Comparison of ENCODE assay signal across 23 mouse cellular contexts in the genomic region with DNA sequence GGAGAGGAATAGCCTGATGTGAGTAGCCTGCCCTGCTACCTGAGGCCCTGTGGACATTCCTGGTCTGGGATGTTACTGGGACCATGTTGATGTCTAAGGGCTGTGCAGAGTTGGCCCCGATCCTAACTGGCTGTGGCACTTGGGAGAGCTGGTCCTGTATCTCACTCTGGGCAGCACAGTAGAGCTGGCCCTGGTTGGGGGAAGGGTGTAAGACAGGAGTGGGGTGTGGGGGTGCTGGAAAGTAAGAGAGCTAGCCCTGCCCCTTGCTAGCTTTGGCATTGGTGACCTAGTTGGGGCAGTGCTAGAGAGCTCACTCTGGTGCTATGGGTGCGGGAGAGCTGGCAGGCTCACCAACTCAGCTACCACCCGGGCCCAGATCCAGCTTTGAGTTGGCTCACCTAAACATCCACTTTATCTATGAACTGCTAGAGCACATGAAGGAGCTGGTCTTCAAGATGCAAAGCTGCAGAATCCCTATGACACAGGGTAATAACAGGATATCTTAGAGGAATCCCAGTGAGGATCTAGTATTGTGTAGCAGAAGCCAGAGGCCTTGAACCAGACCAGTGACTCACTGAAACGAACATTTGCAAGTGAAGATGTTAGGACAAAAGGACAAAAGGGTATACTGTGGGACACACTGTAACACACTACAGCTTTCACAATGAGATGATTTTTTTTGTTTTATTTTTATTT. TPM values are rescaled to one million over a fixed set of nuclear protein-coding genes. Genes with fewer than 3 reads are reported as not detected.
DNase-seq lines count a peak whose midpoint lies in the region; ATAC-seq lines count a peak whose summit lies in the region.
"Had no signal": no experiment of that assay in that cellular context is flagged by ENCODE, and none has a peak within 500 bp of the region (broad histone marks: within the 10 kb centered on the region; RNA-seq: fewer than 3 reads in every experiment).

No protein-coding gene starts in this region.

- H3K9me3 ChIP-seq in forebrain, embryonic 10.5 days: peaks cover 3% of the 10 kb centered on the region; the same call in 1 of the 2 replicates
- no peaks in the 10 kb centered on the region for H3K9me3 ChIP-seq in forebrain, embryonic 13.5 days (replicated peaks)
- H3K9me3 ChIP-seq in midbrain, embryonic 10.5 days (replicated peaks): 0 out of 2 replicates have a peak, but pooled peaks cover 3% of the 10 kb centered on the region
- H3K9me3 ChIP-seq in midbrain, embryonic 15.5 days: no peaks in the 10 kb centered on the region
- H3K9me3 ChIP-seq: hindbrain, embryonic 15.5 days; limb, embryonic 10.5 days had no signal

- no peak for ATAC-seq in forebrain, embryonic 13.5 days
- no peak for ATAC-seq in midbrain, embryonic 15.5 days (replicated peaks)
- ATAC-seq in granulocyte monocyte progenitor cell, adult 5-6 weeks (replicated peaks; ENCODE audit: poor library complexity, severe bottlenecking): no peak
- ATAC-seq: intestine, postnatal 0 days had no signal

- no peak overlapping the region for H3K4me2 ChIP-seq in forebrain, embryonic 13.5 days
- no peak overlapping the region for H3K4me2 ChIP-seq in midbrain, embryonic 15.5 days
- H3K4me2 ChIP-seq: hindbrain, embryonic 15.5 days; liver, embryonic 11.5 days had no signal

- peak; percentile 51 for DNase-seq in adrenal gland, adult 2 months
- no peak for DNase-seq in adrenal gland, adult 18-20 months (ENCODE audit: low spot score in 2 of 2)
- DNase-seq in forebrain, embryonic 10.5 days (ENCODE audit: extremely low spot score, low spot score): peak; percentile 10
- peak; percentile 9 for DNase-seq in midbrain, embryonic 10.5 days (ENCODE audit: low spot score)
- DNase-seq in cerebellum, postnatal 36 days: peak; percentile 64
- DNase-seq: adrenal gland, postnatal 10 days; gastrocnemius, postnatal 10 days; kidney, postnatal 10 days; lung, adult 2 months; retina, postnatal 1 day; right cerebral cortex, postnatal 4 days; thymus, adult 18-20 months had no signal

- WGBS in forebrain, embryonic 10.5 days: 91% methylated on average over 4 of the region's 4 CpGs
- WGBS in forebrain, embryonic 13.5 days: 94% methylated on average over 4 of the region's 4 CpGs
- WGBS in midbrain, embryonic 10.5 days: 94% methylated on average over 4 of the region's 4 CpGs
- 95% methylated on average over 4 of the region's 4 CpGs for WGBS in midbrain, embryonic 15.5 days

- peaks cover 7% of the 10 kb centered on the region; the same call in 1 of the 2 replicates for H3K4me1 ChIP-seq in forebrain, embryonic 10.5 days
- H3K4me1 ChIP-seq in forebrain, embryonic 13.5 days: peaks cover 11% of the 10 kb centered on the region
- H3K4me1 ChIP-seq in midbrain, embryonic 10.5 days: peaks cover 8% of the 10 kb centered on the region; the same call in 1 of the 2 replicates
- peaks cover 8% of the 10 kb centered on the region for H3K4me1 ChIP-seq in midbrain, embryonic 15.5 days
- H3K4me1 ChIP-seq: limb, embryonic 10.5 days had no signal

- peaks cover 24% of the 10 kb centered on the region for H3K36me3 ChIP-seq in forebrain, embryonic 10.5 days (replicated peaks)
- peaks cover 12% of the 10 kb centered on the region for H3K36me3 ChIP-seq in forebrain, embryonic 13.5 days (ENCODE audit: poor library complexity, severe bottlenecking)
- H3K36me3 ChIP-seq in midbrain, embryonic 10.5 days: peaks cover 20% of the 10 kb centered on the region
- no peaks in the 10 kb centered on the region for H3K36me3 ChIP-seq in midbrain, embryonic 15.5 days (replicated peaks)
- H3K36me3 ChIP-seq: hindbrain, embryonic 15.5 days had no signal

- H3K9ac ChIP-seq in forebrain, embryonic 13.5 days: no peak overlapping the region
- no peak overlapping the region for H3K9ac ChIP-seq in midbrain, embryonic 15.5 days
- H3K9ac ChIP-seq: hindbrain, embryonic 15.5 days had no signal

- no peaks in the 10 kb centered on the region for H3K27me3 ChIP-seq in forebrain, embryonic 10.5 days (ENCODE audit: poor library complexity, severe bottlenecking)
- no peaks in the 10 kb centered on the region for H3K27me3 ChIP-seq in forebrain, embryonic 13.5 days
- no peaks in the 10 kb centered on the region for H3K27me3 ChIP-seq in midbrain, embryonic 10.5 days (ENCODE audit: low read depth, poor library complexity, severe bottlenecking)
- no peaks in the 10 kb centered on the region for H3K27me3 ChIP-seq in midbrain, embryonic 15.5 days (replicated peaks)
- H3K27me3 ChIP-seq: hindbrain, embryonic 15.5 days had no signal

- no peak overlapping the region for H3K4me3 ChIP-seq in forebrain, embryonic 10.5 days
- no peak overlapping the region for H3K4me3 ChIP-seq in forebrain, embryonic 13.5 days
- no peak overlapping the region for H3K4me3 ChIP-seq in midbrain, embryonic 10.5 days
- H3K4me3 ChIP-seq in midbrain, embryonic 15.5 days: no peak overlapping the region
- H3K4me3 ChIP-seq: hindbrain, embryonic 15.5 days; layer of hippocampus, adult 2 months; left cerebral cortex, adult 2 months; limb, embryonic 10.5 days had no signal

- H3K27ac ChIP-seq in forebrain, embryonic 10.5 days: no peak overlapping the region
- H3K27ac ChIP-seq in forebrain, embryonic 13.5 days: no peak overlapping the region
- H3K27ac ChIP-seq in midbrain, embryonic 10.5 days (replicated peaks): no peak overlapping the region
- H3K27ac ChIP-seq in midbrain, embryonic 15.5 days: no peak overlapping the region
- H3K27ac ChIP-seq: hindbrain, embryonic 15.5 days; layer of hippocampus, adult 2 months; left cerebral cortex, adult 2 months; limb, embryonic 10.5 days had no signal

RNA-seq across cellular contexts. Expression of gene Asrgl1, which starts 6.8 kb away (rescaled TPM):
- total RNA-seq in adrenal gland, adult 2 months (2021): 10 to 100 TPM; 10.3 to 12.7 TPM
- 1.2 and 2.0 TPM in 2 replicates for polyA plus RNA-seq in adrenal gland, adult 2 months (2012; rRNA removed)
- total RNA-seq in adrenal gland, adult 18-20 months (2021): 10 to 100 TPM; 11.8 to 14.1 TPM
- 17.8 and 25.5 TPM in 2 replicates for polyA plus RNA-seq in forebrain, embryonic 10.5 days (2016; fragmentation: Nextera tagmentation; extraction: Ambion mirVana)
- polyA plus RNA-seq in forebrain, embryonic 13.5 days (2015; fragmentation: Nextera tagmentation; extraction: Ambion mirVana): 28.7 and 29.4 TPM in 2 replicates
- 14.8 and 16.8 TPM in 2 replicates for polyA plus RNA-seq in midbrain, embryonic 10.5 days (2016; fragmentation: Nextera tagmentation; extraction: Ambion mirVana)
- 20.3 and 24.1 TPM in 2 replicates for polyA plus RNA-seq in midbrain, embryonic 15.5 days (2015; fragmentation: Nextera tagmentation; extraction: Ambion mirVana)
- total RNA-seq in granulocyte monocyte progenitor cell, adult 5-6 weeks (2014; fragmentation: Nextera tagmentation): 22.0 and 32.6 TPM in 2 replicates
- total RNA-seq in granulocyte monocyte progenitor cell, adult 5-6 weeks (2017): 26.9 and 30.5 TPM in 2 replicates

RNA-seq across cellular contexts. Expression of gene Scgb1a1, which starts 40.9 kb away (rescaled TPM):
- total RNA-seq in adrenal gland, adult 2 months (2021): not detected
- 4.5 TPM in 1 of 2 replicates, not detected in the other for polyA plus RNA-seq in adrenal gland, adult 2 months (2012; rRNA removed)
- total RNA-seq in adrenal gland, adult 18-20 months (2021): not detected
- polyA plus RNA-seq in forebrain, embryonic 10.5 days (2016; fragmentation: Nextera tagmentation; extraction: Ambion mirVana): not detected in 2 replicates
- polyA plus RNA-seq in forebrain, embryonic 13.5 days (2015; fragmentation: Nextera tagmentation; extraction: Ambion mirVana): not detected in 2 replicates
- not detected in 2 replicates for polyA plus RNA-seq in midbrain, embryonic 10.5 days (2016; fragmentation: Nextera tagmentation; extraction: Ambion mirVana)
- polyA plus RNA-seq in midbrain, embryonic 15.5 days (2015; fragmentation: Nextera tagmentation; extraction: Ambion mirVana): not detected in 2 replicates
- total RNA-seq in granulocyte monocyte progenitor cell, adult 5-6 weeks (2014; fragmentation: Nextera tagmentation): not detected in 2 replicates
- not detected in 2 replicates for total RNA-seq in granulocyte monocyte progenitor cell, adult 5-6 weeks (2017)
- total RNA-seq: layer of hippocampus, adult 2 months; left cerebral cortex, adult 2 months; MEL; neutrophil, adult 5-6 weeks had no signal
- polyA plus RNA-seq: hindbrain, embryonic 15.5 days; intestine, postnatal 0 days; limb, embryonic 10.5 days; liver, embryonic 11.5 days had no signal

Comparison
In these comparisons a context has a peak if more than half of its experiments do, and no peak if none do; other contexts are left out.
1. DNase-seq: peak in adrenal gland, adult 2 months (single experiment), forebrain, embryonic 10.5 days (single experiment), midbrain, embryonic 10.5 days (single experiment) and cerebellum, postnatal 36 days (2 of 2); none in adrenal gland, adult 18-20 months (0 of 2).